Mouse (Mus musculus) MEL (cell line): ENCODE results near the gene Kirrel3.

ENCODE experiments used
- CTCF ChIP-seq, 3 experiments: IDR thresholded peaks in 2 of 3; conservative IDR thresholded peaks in 1 of 3; 2 replicates each; pipeline ENCODE4 v1.5.1; 2011 to 2012; ENCODE audit warnings: low read length in 3 of 3, low read depth in 2 of 3, mild to moderate bottlenecking in 2 of 3, improper control_type of control experiment in 1 of 3, inconsistent platforms in 1 of 3, mixed read lengths in 1 of 3, moderate library complexity in 1 of 3; ENCODE audit not compliant: control insufficient read depth in 1 of 3, insufficient read depth in 1 of 3, poor library complexity in 1 of 3, severe bottlenecking in 1 of 3
- ELF1 ChIP-seq: IDR thresholded peaks from 2 replicates; pipeline ENCODE4 v1.6.1; 2014; ENCODE audit warnings: low read depth, mild to moderate bottlenecking, inconsistent platforms, low read length, improper control_type of control experiment, moderate library complexity
- EP300 ChIP-seq, 2 experiments: IDR thresholded peaks; 2 replicates each; pipeline ENCODE4 v1.6.1; 2011; ENCODE audit warnings: improper control_type of control experiment in 2 of 2, low read length in 2 of 2, low read depth in 1 of 2, mild to moderate bottlenecking in 1 of 2
- MAX ChIP-seq: IDR thresholded peaks from 2 replicates; pipeline ENCODE4 v1.6.1; 2011; ENCODE audit warnings: low read length, improper control_type of control experiment
- POLR2AphosphoS5 ChIP-seq: IDR thresholded peaks from 2 replicates; pipeline ENCODE4 v1.6.1; 2012; ENCODE audit warnings: low read depth, borderline replicate concordance, mild to moderate bottlenecking, inconsistent platforms, low read length, moderate library complexity, mixed read lengths
- RCOR1 ChIP-seq: IDR thresholded peaks from 2 replicates; pipeline ENCODE4 v1.6.1; 2012; ENCODE audit warnings: low read depth, mild to moderate bottlenecking, inconsistent platforms, low read length, improper control_type of control experiment
- USF1 ChIP-seq: IDR thresholded peaks from 2 replicates; pipeline ENCODE4 v1.6.1; 2014; ENCODE audit warnings: low read depth, mild to moderate bottlenecking, inconsistent platforms, low read length, improper control_type of control experiment, moderate library complexity
- ZMIZ1 ChIP-seq: IDR thresholded peaks from 2 replicates; pipeline ENCODE4 v1.6.1; 2012; ENCODE audit warnings: low read depth, mild to moderate bottlenecking, inconsistent platforms, low read length, improper control_type of control experiment, moderate library complexity
- ZNF384 ChIP-seq: IDR thresholded peaks from 2 replicates; pipeline ENCODE4 v1.6.1; 2012; ENCODE audit warnings: low read depth, mild to moderate bottlenecking, inconsistent platforms, low read length, improper control_type of control experiment

DNA sequence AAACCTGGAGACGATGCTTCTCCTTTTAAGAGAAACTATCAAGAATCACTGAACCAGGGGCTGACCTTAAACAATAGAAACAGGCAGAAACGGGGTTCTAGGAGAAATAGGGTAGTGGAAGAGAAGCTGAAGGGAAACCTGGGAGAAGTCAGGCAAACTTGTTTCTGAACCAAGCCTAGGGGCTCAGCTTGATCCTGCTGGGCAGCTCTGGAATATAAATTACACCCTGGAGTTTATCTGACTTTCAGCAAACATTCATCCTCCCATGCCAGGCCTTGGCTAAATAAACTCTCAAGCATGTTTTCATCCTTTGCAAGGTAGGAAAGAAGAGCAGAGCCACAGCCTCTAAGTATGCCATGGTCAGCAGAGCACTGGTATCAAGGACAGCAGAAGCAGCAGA is 138.3 kb downstream of the Kirrel3 start:
- no peak for TF ChIP-seq CTCF (IDR thresholded peaks at IDR 0.05 in 2 of 3, conservative IDR thresholded peaks at IDR 0.05 in 1 of 3; ENCODE audit: control insufficient read depth in 1 of 3, insufficient read depth in 1 of 3, low read depth in 2 of 3, low read length in 3 of 3, poor library complexity in 1 of 3, severe bottlenecking in 1 of 3)
- no peak for TF ChIP-seq POLR2AphosphoS5
- no peak for TF ChIP-seq ZMIZ1
- TF ChIP-seq ZNF384, result no peak
- no peak for TF ChIP-seq MAX
- TF ChIP-seq RCOR1, result no peak
- TF ChIP-seq ELF1, result no peak
- TF ChIP-seq EP300 (IDR thresholded peaks at IDR 0.05; ENCODE audit: low read depth in 1 of 2, low read length in 2 of 2), result no peak
- no peak for TF ChIP-seq USF1
